Mouse (Mus musculus): ENCODE data around the gene Micu2. TPM values are rescaled to one million over a fixed set of nuclear protein-coding genes. Genes with fewer than 3 reads are reported as not detected.

Micu2 gene
- polyA plus RNA-seq, 1 experiment from 2014 or later: 98.2 TPM

DNA sequence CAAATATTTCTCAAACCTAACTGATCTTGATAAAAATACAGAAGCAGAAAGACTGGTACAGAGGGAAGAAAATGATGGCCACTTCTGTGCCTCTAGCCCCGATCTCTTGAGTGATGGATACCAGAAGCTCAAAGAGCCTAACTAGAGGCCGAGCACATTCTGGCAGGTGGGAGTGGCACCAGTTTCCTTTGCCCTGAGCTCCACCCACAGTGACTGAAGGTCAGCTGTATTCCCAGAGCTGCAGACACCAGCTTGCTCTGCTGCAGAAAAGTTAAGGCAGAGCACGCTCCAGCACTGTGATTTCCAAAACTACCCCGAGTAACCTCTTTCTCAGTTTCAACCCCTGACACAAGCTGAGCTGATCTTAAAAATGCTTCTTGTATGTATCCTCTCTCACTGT is 37.2 kb downstream of the Micu2 start:
- WGBS: 31% methylated on average over 4 of the region's 4 CpGs
- no peak overlapping the region for H3K4me3 ChIP-seq (replicated peaks)
- no peaks in the 10 kb centered on the region for H3K9me3 ChIP-seq
- H3K36me3 ChIP-seq: no peaks in the 10 kb centered on the region
- H3K27me3 ChIP-seq: no peaks in the 10 kb centered on the region
- H3K27ac ChIP-seq: no peak overlapping the region
- no peak for ATAC-seq (ENCODE audit: insufficient number of reproducible peaks, insufficient read depth, low FRiP score, low TSS enrichment, low read depth)
- peaks cover 9% of the 10 kb centered on the region; the same call in 1 of the 2 replicates for H3K4me1 ChIP-seq (replicated peaks)
- H3K4me2 ChIP-seq: no peak overlapping the region
- H3K9ac ChIP-seq (replicated peaks): no peak overlapping the region

DNA sequence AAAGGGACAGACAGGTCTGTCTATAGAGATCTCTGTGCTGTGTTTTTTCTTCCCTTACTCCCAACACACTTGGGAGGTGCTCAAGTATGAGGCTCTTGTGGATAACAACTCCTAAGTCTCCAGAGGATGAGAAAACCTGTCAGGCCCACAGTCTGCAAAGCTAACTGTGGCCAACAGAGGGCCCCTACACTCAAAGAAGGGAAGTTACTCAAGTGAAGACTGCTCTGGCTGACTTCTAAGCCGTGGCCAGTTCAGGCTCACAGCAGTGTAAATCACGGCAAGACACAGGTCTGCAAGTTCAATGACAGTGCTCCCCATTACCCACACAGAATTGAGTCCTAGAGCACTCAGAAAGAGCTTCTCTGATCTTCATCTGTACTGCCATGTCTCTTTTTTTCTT is 48.0 kb downstream of the Micu2 start:
- ATAC-seq (ENCODE audit: insufficient number of reproducible peaks, insufficient read depth, low FRiP score, low TSS enrichment, low read depth): no peak
- WGBS: 16% methylated on average over 2 of the region's 2 CpGs
- Histone ChIP-seq H3K27ac (no peak overlapping the region), H3K4me2 (no peak overlapping the region), H3K9ac (replicated peaks) (no peak overlapping the region), H3K4me3 (replicated peaks) (no peak overlapping the region), H3K9me3 (no peaks in the 10 kb centered on the region), H3K36me3 (peaks cover 18% of the 10 kb centered on the region), H3K4me1 (replicated peaks) (no peaks in the 10 kb centered on the region), H3K27me3 (no peaks in the 10 kb centered on the region)

DNA sequence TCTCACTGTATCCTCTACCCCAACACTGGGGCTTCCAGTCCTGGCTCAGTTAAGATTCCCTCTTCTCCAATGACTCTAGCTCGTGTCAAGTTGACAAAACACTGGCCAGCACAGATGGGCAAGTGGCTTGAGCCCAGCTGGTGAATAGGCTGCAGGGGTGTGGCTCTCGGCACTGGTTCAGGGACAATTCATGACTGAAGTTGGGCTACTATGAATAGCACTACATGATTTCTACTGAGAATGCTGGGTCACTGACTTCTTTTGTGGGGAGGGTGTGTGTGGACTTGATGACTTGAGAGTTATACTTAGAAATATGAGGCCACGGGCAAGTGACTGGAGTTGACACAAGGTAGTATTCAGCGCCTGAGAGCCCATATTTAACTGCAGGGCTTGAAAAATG is 53.2 kb downstream of the Micu2 start:
- no peak overlapping the region for H3K4me3 ChIP-seq (replicated peaks)
- no peak overlapping the region for H3K27ac ChIP-seq
- H3K27me3 ChIP-seq: no peaks in the 10 kb centered on the region
- H3K4me1 ChIP-seq (replicated peaks): no peaks in the 10 kb centered on the region
- no peak for ATAC-seq (ENCODE audit: insufficient number of reproducible peaks, insufficient read depth, low FRiP score, low TSS enrichment, low read depth)
- 74% methylated on average over 4 of the region's 4 CpGs for WGBS
- H3K9me3 ChIP-seq: no peaks in the 10 kb centered on the region
- H3K4me2 ChIP-seq: no peak overlapping the region
- H3K9ac ChIP-seq (replicated peaks): no peak overlapping the region
- H3K36me3 ChIP-seq: peaks cover 51% of the 10 kb centered on the region

DNA sequence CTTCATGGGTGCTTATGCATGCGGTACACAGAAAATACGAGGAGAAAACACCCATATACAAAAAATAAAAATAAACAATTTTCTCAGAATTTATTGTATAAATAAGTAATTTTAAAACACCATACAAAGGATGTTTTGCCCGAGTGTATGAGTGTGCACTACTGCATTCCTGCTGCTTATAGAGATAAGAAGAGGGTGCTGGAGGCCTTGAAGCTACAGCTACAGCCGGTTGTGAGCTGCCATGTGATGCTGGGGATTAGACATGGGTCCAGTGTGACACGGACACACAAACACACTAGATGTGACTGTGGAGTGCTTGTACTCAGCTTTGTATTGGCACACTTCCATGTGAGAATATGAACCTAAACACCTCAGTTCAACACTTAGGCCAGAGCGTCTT is 61.8 kb downstream of the Micu2 start:
- WGBS: 87% methylated on average over 6 of the region's 6 CpGs
- H3K36me3 ChIP-seq: peaks cover 35% of the 10 kb centered on the region
- no peak for ATAC-seq (ENCODE audit: insufficient number of reproducible peaks, insufficient read depth, low FRiP score, low TSS enrichment, low read depth)
- H3K27me3 ChIP-seq: no peaks in the 10 kb centered on the region
- no peak overlapping the region for H3K4me2 ChIP-seq
- H3K4me3 ChIP-seq (replicated peaks): no peak overlapping the region
- no peaks in the 10 kb centered on the region for H3K9me3 ChIP-seq
- H3K4me1 ChIP-seq (replicated peaks): no peaks in the 10 kb centered on the region
- H3K27ac ChIP-seq: no peak overlapping the region
- H3K9ac ChIP-seq (replicated peaks): no peak overlapping the region

DNA sequence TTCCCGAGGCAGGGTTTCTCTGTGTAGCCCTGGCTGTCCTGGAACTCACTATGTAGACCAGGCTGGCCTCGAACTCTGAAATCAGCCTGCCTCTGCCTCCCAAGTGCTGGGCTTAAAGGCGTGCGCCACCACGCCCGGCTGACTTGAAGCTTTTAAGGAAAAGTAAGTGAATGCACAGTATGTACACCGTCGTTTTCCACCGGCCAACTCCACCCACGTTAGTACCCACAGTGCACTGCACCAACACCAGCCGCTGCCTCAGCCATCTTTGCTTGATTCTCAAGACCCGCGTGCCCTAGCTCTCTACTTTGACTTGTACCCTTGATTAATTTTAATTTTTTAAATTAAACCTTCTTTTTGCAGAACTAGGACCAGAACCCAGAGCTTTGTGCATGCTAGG is 64.4 kb downstream of the Micu2 start:
- no peaks in the 10 kb centered on the region for H3K9me3 ChIP-seq
- no peak overlapping the region for H3K4me3 ChIP-seq (replicated peaks)
- H3K36me3 ChIP-seq: peaks cover 28% of the 10 kb centered on the region
- H3K9ac ChIP-seq (replicated peaks): no peak overlapping the region
- ATAC-seq (ENCODE audit: insufficient number of reproducible peaks, insufficient read depth, low FRiP score, low TSS enrichment, low read depth): no peak
- H3K27ac ChIP-seq: no peak overlapping the region
- no peaks in the 10 kb centered on the region for H3K27me3 ChIP-seq
- H3K4me2 ChIP-seq: no peak overlapping the region
- 96% methylated on average over 13 of the region's 13 CpGs for WGBS
- H3K4me1 ChIP-seq (replicated peaks): no peaks in the 10 kb centered on the region

DNA sequence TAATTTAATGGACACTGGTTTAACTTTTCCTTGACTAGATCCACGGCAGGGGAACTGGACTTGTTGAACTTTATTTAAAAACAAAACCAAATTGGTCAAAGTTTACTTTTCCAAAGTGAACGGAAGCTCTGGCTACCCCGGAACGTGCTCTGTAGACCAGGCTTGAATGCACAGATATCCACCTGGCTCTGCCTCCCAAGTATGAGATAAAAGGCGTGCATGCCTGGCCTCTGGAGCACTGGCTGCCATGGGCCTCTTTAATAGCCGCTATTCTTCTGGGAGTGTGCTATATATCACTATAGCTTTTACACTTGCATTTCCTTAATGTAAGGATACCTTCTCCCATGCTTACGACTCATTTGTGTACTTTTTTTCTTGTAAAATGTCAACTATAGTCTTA is 65.5 kb downstream of the Micu2 start:
- Histone ChIP-seq H3K36me3 (peaks cover 33% of the 10 kb centered on the region), H3K4me1 (replicated peaks) (no peaks in the 10 kb centered on the region), H3K9me3 (no peaks in the 10 kb centered on the region), H3K27me3 (no peaks in the 10 kb centered on the region), H3K4me2 (no peak overlapping the region), H3K27ac (no peak overlapping the region), H3K9ac (replicated peaks) (no peak overlapping the region), H3K4me3 (replicated peaks) (no peak overlapping the region)
- ATAC-seq (ENCODE audit: insufficient number of reproducible peaks, insufficient read depth, low FRiP score, low TSS enrichment, low read depth): no peak
- WGBS: 62% methylated on average over 7 of the region's 7 CpGs

DNA sequence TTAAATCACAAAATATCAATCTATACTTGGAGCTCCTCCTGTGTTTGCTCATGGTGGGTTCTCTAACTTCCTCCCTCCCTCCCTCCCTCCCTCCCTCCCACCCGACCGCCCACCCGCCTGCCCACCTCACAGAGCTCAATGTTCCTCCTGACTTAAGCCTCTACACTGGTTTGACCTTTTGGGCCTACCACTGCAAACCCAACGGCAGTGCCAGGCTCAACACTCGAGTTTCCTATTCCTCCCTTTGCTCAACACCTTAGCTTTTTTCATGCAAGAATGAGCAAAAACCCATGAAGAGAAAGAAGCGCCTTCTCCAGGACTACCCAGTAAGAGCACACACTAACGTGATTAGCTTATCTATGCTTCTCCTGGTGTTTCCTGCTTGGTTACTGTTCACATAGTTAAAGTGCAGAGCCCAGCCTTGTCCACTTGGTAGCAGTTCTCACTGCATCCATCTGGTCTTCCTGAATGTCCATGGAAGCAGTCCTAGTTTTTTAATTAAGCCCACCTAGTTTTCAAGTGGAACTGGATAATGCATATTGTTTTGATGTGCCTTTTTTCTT is 66.1 kb downstream of the Micu2 start:
- ATAC-seq (ENCODE audit: insufficient number of reproducible peaks, insufficient read depth, low FRiP score, low TSS enrichment, low read depth): no peak
- H3K9ac ChIP-seq (replicated peaks): no peak overlapping the region

DNA sequence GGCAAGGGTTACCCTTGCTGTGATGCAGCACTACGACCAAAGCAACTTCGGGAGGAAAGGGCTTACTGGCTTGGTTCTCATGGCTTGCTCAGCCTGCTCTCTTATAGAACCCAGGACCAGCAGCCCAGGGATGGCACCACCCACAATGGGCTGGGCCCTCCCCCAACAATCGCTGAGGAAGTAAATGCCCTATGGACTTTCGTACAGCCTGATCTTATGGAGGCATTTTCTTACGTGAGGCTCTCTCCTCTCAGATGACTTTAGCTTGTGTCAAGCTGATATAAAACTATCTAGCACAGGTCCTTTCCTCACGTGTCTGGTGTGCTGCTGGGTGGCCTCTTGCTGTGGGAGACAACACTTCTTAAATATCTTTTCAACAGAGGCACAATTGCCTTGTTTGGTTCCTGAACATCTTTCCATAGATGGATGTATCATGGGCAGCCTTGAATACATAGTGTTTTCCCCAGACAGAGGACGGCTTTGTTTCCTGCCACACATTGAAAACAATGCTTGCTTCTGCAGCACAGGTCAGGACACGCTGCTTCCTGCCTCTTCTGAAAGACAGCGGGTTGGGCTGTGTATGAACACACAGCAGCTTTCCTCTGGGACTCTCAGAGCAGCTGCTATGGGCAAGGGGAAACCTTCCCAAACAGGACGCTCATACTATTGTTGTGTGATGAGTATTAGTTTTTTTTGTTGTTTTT is 77.5 kb downstream of the Micu2 start:
- Histone ChIP-seq H3K4me2 (no peak overlapping the region), H3K9me3 (no peaks in the 10 kb centered on the region), H3K27ac (peak overlapping the region; percentile 13; the same call in 1 of the 2 replicates), H3K4me3 (replicated peaks) (no peak overlapping the region), H3K27me3 (no peaks in the 10 kb centered on the region), H3K9ac (replicated peaks) (no peak overlapping the region), H3K36me3 (peaks cover 54% of the 10 kb centered on the region), H3K4me1 (replicated peaks) (peaks cover 5% of the 10 kb centered on the region; the same call in 1 of the 2 replicates)
- 63% methylated on average over 10 of the region's 10 CpGs for WGBS
- no peak for ATAC-seq (ENCODE audit: insufficient number of reproducible peaks, insufficient read depth, low FRiP score, low TSS enrichment, low read depth)

More for the DNA sequence above, 66.1 kb downstream of the Micu2 start:
- Histone ChIP-seq H3K27ac (no peak overlapping the region), H3K4me2 (no peak overlapping the region), H3K27me3 (no peaks in the 10 kb centered on the region), H3K36me3 (peaks cover 29% of the 10 kb centered on the region), H3K4me1 (replicated peaks) (no peaks in the 10 kb centered on the region), H3K9me3 (no peaks in the 10 kb centered on the region), H3K4me3 (replicated peaks) (no peak overlapping the region)
- 71% methylated on average over 7 of the region's 7 CpGs for WGBS

DNA sequence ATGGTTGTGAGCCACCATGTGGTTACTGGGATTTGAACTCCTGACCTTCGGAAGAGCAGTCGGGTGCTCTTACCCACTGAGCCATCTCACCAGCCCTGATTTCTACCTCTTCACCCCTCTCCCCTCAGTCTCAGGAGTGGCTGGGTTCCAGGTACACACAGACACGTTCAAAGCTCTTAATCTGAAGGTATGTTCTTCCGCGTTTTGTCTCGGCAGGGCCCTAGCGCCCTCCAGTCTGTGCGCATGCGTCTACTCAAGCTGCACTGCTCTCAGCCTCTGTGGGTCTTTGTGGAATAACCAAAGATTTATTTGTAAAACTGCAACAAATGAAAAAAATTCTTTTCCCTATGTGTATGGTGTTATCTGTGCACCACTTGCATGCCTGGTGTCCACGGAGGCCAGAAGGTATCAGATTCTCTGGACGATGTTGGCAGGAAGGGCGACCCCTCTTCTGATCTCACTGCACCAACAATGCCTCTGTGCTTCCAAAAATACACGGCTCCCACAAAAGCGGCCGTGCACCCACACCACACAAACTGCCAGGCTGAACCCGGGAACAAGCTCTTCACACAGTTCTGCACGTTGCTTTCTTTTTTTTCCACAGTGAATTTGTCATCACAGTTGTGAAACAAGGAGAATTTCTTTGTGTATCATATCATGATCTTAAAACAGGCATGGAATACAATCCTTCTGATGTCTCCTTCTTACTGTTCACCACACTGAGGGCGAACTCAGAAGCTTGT is 78.3 kb downstream of the Micu2 start:
- no peak overlapping the region for H3K4me2 ChIP-seq
- no peaks in the 10 kb centered on the region for H3K27me3 ChIP-seq
- H3K36me3 ChIP-seq: peaks cover 54% of the 10 kb centered on the region
- no peak overlapping the region for H3K9ac ChIP-seq (replicated peaks)
- H3K4me1 ChIP-seq (replicated peaks): peaks cover 5% of the 10 kb centered on the region; the same call in 1 of the 2 replicates
- H3K9me3 ChIP-seq: no peaks in the 10 kb centered on the region
- H3K4me3 ChIP-seq (replicated peaks): no peak overlapping the region
- H3K27ac ChIP-seq: peak overlapping the region; percentile 13
- no peak for ATAC-seq (ENCODE audit: insufficient number of reproducible peaks, insufficient read depth, low FRiP score, low TSS enrichment, low read depth)
- 89% methylated on average over 18 of the region's 18 CpGs for WGBS

DNA sequence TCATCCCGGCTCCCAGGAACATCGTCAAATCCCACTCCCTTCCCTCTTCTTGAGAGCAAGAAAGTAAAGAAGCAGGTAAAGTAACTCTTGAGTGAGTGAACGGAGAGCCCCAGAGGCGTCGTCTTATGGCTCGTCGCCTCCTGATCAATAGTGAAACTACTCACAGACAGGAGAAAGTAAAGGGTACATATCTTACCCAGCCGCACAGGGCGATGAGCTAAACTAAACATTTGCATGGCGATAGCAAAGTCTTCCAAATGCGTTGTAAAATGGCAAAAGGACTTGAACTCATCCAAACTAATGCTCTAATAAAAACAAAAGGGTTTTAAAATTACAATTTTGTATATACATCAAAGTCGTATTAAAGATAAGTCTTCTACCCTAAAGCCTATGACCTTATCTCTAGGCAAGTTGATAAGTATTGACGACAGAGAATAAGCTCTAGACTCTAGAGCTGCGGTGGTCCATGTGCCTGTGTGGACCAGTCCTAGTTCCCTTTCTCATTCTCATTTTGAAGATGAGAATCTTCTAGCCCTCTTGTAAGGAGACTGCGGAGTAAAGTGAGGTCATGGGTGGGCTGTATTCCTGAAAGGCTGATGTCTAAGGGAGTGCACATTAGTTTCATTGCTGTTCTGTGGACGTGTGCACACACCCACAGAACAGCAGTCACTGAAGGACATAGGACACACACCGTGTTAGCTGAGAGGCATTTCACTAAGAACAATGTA is 79.8 kb downstream of the Micu2 start:
- Histone ChIP-seq H3K27ac (no peak overlapping the region), H3K27me3 (no peaks in the 10 kb centered on the region), H3K36me3 (peaks cover 58% of the 10 kb centered on the region), H3K4me2 (no peak overlapping the region), H3K9ac (replicated peaks) (no peak overlapping the region), H3K9me3 (no peaks in the 10 kb centered on the region), H3K4me1 (replicated peaks) (peaks cover 5% of the 10 kb centered on the region; the same call in 1 of the 2 replicates), H3K4me3 (replicated peaks) (no peak overlapping the region)
- 93% methylated on average over 17 of the region's 17 CpGs for WGBS
- no peak for ATAC-seq (ENCODE audit: insufficient number of reproducible peaks, insufficient read depth, low FRiP score, low TSS enrichment, low read depth)

DNA sequence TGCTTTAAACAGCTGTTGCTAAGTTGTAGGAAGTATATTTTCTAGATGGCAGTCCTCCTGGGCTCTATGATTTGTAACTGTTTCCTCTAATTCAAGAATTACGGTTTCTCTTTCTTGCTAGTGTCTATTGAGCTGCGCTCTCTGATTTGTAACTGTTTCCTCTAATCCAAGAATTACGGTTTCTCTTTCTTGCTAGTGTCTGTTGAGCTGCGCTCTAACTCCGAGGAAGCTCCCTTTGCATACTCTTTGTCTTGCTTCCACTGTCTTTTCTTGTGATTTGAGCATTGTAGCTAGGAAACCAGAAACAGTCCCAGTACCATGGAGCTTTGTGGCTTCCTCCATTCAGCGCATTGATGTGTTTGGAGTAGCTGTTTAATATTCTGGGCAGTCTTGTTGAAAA is 83.7 kb downstream of the Micu2 start:
- Histone ChIP-seq H3K4me2 (no peak overlapping the region), H3K9ac (replicated peaks) (no peak overlapping the region), H3K9me3 (no peaks in the 10 kb centered on the region), H3K27me3 (no peaks in the 10 kb centered on the region), H3K4me1 (replicated peaks) (no peaks in the 10 kb centered on the region), H3K36me3 (peaks cover 41% of the 10 kb centered on the region), H3K4me3 (replicated peaks) (no peak overlapping the region), H3K27ac (no peak overlapping the region)
- ATAC-seq (ENCODE audit: insufficient number of reproducible peaks, insufficient read depth, low FRiP score, low TSS enrichment, low read depth): no peak
- 83% methylated on average over 6 of the region's 6 CpGs for WGBS

Measured in limb, embryonic 12.5 days (tissue).